In genomic region chr16:92358734-92359133, GRCm38 (mm10) we compare ENCODE assay signal across 12 mouse cellular contexts. TPM values are rescaled to one million over a fixed set of nuclear protein-coding genes. Genes with fewer than 3 reads are reported as not detected.
DNase-seq lines count a peak whose midpoint lies in the region; ATAC-seq lines count a peak whose summit lies in the region.
"Had no signal": no experiment of that assay in that cellular context is flagged by ENCODE, and none has a peak within 500 bp of the region (broad histone marks: within the 10 kb centered on the region; RNA-seq: fewer than 3 reads in every experiment).

No protein-coding gene starts in this region.

- H3K4me3 ChIP-seq in heart, embryonic 13.5 days = peak overlapping the region; percentile 45
- no peak overlapping the region for H3K4me3 ChIP-seq in lung, embryonic 16.5 days (ENCODE audit: low read length)
- no peak overlapping the region for H3K4me3 ChIP-seq in forebrain, embryonic 12.5 days (replicated peaks)

- peak overlapping the region; percentile 56 for H3K27ac ChIP-seq in heart, embryonic 13.5 days (replicated peaks)
- H3K27ac ChIP-seq in lung, embryonic 16.5 days (ENCODE audit: low read length) = no peak overlapping the region
- H3K27ac ChIP-seq in forebrain, embryonic 12.5 days = no peak overlapping the region
- H3K27ac ChIP-seq: macrophage had no signal

- 21% methylated on average over 9 of the region's 9 CpGs for WGBS in heart, embryonic 13.5 days
- WGBS in lung, embryonic 16.5 days = 20% methylated on average over 9 of the region's 9 CpGs
- 23% methylated on average over 9 of the region's 9 CpGs for WGBS in forebrain, embryonic 12.5 days

- peaks cover 5% of the 10 kb centered on the region; the same call in 1 of the 2 replicates for H3K27me3 ChIP-seq in heart, embryonic 13.5 days (replicated peaks)
- H3K27me3 ChIP-seq in lung, embryonic 16.5 days (ENCODE audit: control insufficient read depth, insufficient read depth, low read depth, low read length) = no peaks in the 10 kb centered on the region; the same call in 1 of the 2 replicates
- H3K27me3 ChIP-seq in forebrain, embryonic 12.5 days = peaks cover 15% of the 10 kb centered on the region; the same call in 1 of the 2 replicates

- H3K9ac ChIP-seq in heart, embryonic 13.5 days = peak overlapping the region; percentile 78
- H3K9ac ChIP-seq in lung, embryonic 16.5 days (ENCODE audit: low read length) = no peak overlapping the region
- no peak overlapping the region for H3K9ac ChIP-seq in forebrain, embryonic 12.5 days

- H3K4me1 ChIP-seq in heart, embryonic 13.5 days = peaks cover 51% of the 10 kb centered on the region
- peaks cover 5% of the 10 kb centered on the region; the same call in 1 of the 2 replicates for H3K4me1 ChIP-seq in lung, embryonic 16.5 days (replicated peaks; ENCODE audit: control insufficient read depth, insufficient read depth, low read length)
- peaks cover 12% of the 10 kb centered on the region for H3K4me1 ChIP-seq in forebrain, embryonic 12.5 days

- intact Hi-C loops in heart, postnatal 36 days (cut with DNase I) = no loop called here

- H3K9me3 ChIP-seq in heart, embryonic 13.5 days = no peaks in the 10 kb centered on the region
- H3K9me3 ChIP-seq in lung, embryonic 16.5 days (ENCODE audit: control insufficient read depth, low read length) = no peaks in the 10 kb centered on the region
- H3K9me3 ChIP-seq in forebrain, embryonic 12.5 days = no peaks in the 10 kb centered on the region

- ATAC-seq in heart, embryonic 13.5 days (ENCODE audit: extremely low read depth, insufficient number of reproducible peaks, low FRiP score, low TSS enrichment) = no peak
- peak; percentile 64 for ATAC-seq in lung, embryonic 16.5 days (ENCODE audit: low read depth)
- peak; percentile 57 for ATAC-seq in forebrain, embryonic 12.5 days (ENCODE audit: low FRiP score)
- 0 out of 2 replicates have a peak, but pooled peaks have one; percentile 29 for ATAC-seq in megakaryocyte progenitor cell, adult 5-6 weeks (replicated peaks; ENCODE audit: poor library complexity)

- H3K36me3 ChIP-seq in heart, embryonic 13.5 days = no peaks in the 10 kb centered on the region
- H3K36me3 ChIP-seq in lung, embryonic 16.5 days (ENCODE audit: control insufficient read depth, insufficient read depth, low read length) = no peaks in the 10 kb centered on the region
- no peaks in the 10 kb centered on the region for H3K36me3 ChIP-seq in forebrain, embryonic 12.5 days (replicated peaks)

- H3K4me2 ChIP-seq in heart, embryonic 13.5 days = peak overlapping the region; percentile 63
- H3K4me2 ChIP-seq in lung, embryonic 16.5 days (ENCODE audit: low read depth, low read length) = peak overlapping the region; percentile 37
- H3K4me2 ChIP-seq in forebrain, embryonic 12.5 days = no peak overlapping the region

- DNase-seq in heart, postnatal 36 days = no peak
- DNase-seq in lung, postnatal 10 days = no peak
- DNase-seq in layer of hippocampus, adult 18-20 months (ENCODE audit: low spot score in 2 of 2) = no peak
- DNase-seq in thymus, adult 18-20 months = no peak
- DNase-seq: cerebellum, adult 9-10 months had no signal

RNA-seq across cellular contexts. Expression of gene Kcne1, which starts 0.5 kb away (rescaled TPM):
- 105 and 125 TPM in 2 replicates for polyA plus RNA-seq in heart, embryonic 13.5 days (2015; fragmentation: Nextera tagmentation; extraction: Ambion mirVana)
- total RNA-seq in heart, postnatal 36 days (2021) = 10 to 100 TPM; 19.8 to 21.3 TPM
- 0.63 and 1.0 TPM in 2 replicates for polyA plus RNA-seq in lung, embryonic 16.5 days (2015; fragmentation: Nextera tagmentation; extraction: Ambion mirVana)
- 0.26 TPM in 1 of 2 replicates, not detected in the other for polyA plus RNA-seq in forebrain, embryonic 12.5 days (2016; fragmentation: Nextera tagmentation; extraction: Ambion mirVana)
- not detected in 2 replicates for total RNA-seq in megakaryocyte progenitor cell, adult 5-6 weeks (2015)
- total RNA-seq in megakaryocyte progenitor cell, adult 5-6 weeks (2017) = not detected in 2 replicates
- total RNA-seq in layer of hippocampus, adult 18-20 months (2021) = not detected
- total RNA-seq: adrenal gland, adult 18-20 months; layer of hippocampus, postnatal 14 days had no signal
- polyA plus RNA-seq: macrophage had no signal

RNA-seq across cellular contexts. Expression of gene Fam243, which starts 37.5 kb away (rescaled TPM):
- polyA plus RNA-seq in heart, embryonic 13.5 days (2015; fragmentation: Nextera tagmentation; extraction: Ambion mirVana) = not detected in 2 replicates
- under 1 TPM; 0.43 to 0.50 TPM for total RNA-seq in heart, postnatal 36 days (2021)
- not detected in 2 replicates for polyA plus RNA-seq in lung, embryonic 16.5 days (2015; fragmentation: Nextera tagmentation; extraction: Ambion mirVana)
- not detected in 2 replicates for polyA plus RNA-seq in forebrain, embryonic 12.5 days (2016; fragmentation: Nextera tagmentation; extraction: Ambion mirVana)
- not detected in 2 replicates for total RNA-seq in megakaryocyte progenitor cell, adult 5-6 weeks (2015)
- not detected in 2 replicates for total RNA-seq in megakaryocyte progenitor cell, adult 5-6 weeks (2017)
- not detected for total RNA-seq in layer of hippocampus, adult 18-20 months (2021)
- total RNA-seq: adrenal gland, adult 18-20 months; layer of hippocampus, postnatal 14 days had no signal
- polyA plus RNA-seq: macrophage had no signal

RNA-seq across cellular contexts. Expression of gene Smim11, which starts 57.6 kb away (rescaled TPM):
- polyA plus RNA-seq in heart, embryonic 13.5 days (2015; fragmentation: Nextera tagmentation; extraction: Ambion mirVana) = 101 and 111 TPM in 2 replicates
- total RNA-seq in heart, postnatal 36 days (2021) = 10 to 100 TPM; 76.2 to 84.5 TPM
- 132 and 142 TPM in 2 replicates for polyA plus RNA-seq in lung, embryonic 16.5 days (2015; fragmentation: Nextera tagmentation; extraction: Ambion mirVana)
- polyA plus RNA-seq in forebrain, embryonic 12.5 days (2016; fragmentation: Nextera tagmentation; extraction: Ambion mirVana) = 131 and 135 TPM in 2 replicates
- total RNA-seq in megakaryocyte progenitor cell, adult 5-6 weeks (2015) = 90.9 and 91.1 TPM in 2 replicates
- 164 and 194 TPM in 2 replicates for total RNA-seq in megakaryocyte progenitor cell, adult 5-6 weeks (2017)
- 10 to 100 TPM; 17.1 to 23.6 TPM for total RNA-seq in layer of hippocampus, adult 18-20 months (2021)

Comparison
In these comparisons a context has a peak if more than half of its experiments do, and no peak if none do; other contexts are left out.
1. RNA of gene Kcne1, which starts 0.5 kb away (total RNA-seq): 19.8 to 21.3 TPM in heart, postnatal 36 days; not detected in layer of hippocampus, adult 18-20 months and not detected in megakaryocyte progenitor cell, adult 5-6 weeks; every median in the first group is over 10 times any median in the second.